Mouse (Mus musculus) lung, adult 2 months (tissue): ENCODE measurements around the gene Arfgap3.

ENCODE experiments used
- CTCF ChIP-seq: fragments of 200-500 bp; IDR thresholded peaks from 2 replicates; pipeline ENCODE4 v1.5.1; 2011; ENCODE audit warnings: mild to moderate bottlenecking, low read length, control low read depth; ENCODE audit not compliant: insufficient read depth
- POLR2A ChIP-seq: fragments of 200-500 bp; IDR thresholded peaks from 2 replicates; pipeline ENCODE4 v1.6.1; 2011; ENCODE audit warnings: low read depth, mild to moderate bottlenecking, control low read depth, low read length, borderline replicate concordance; ENCODE audit errors: extremely low read depth

GRCm38 (mm10) chr15:83305192-83305921, 44.7 kb downstream of the Arfgap3 start:
- TF ChIP-seq POLR2A (no peak; the same call in 1 of the 2 replicates), CTCF (no peak)
